Mouse (Mus musculus) stomach, postnatal 0 days (tissue): ENCODE data around the gene Med31. TPM values are rescaled to one million over a fixed set of nuclear protein-coding genes. Genes with fewer than 3 reads are reported as not detected.
A peak's percentile ranks its signal among the peaks of the same experiment; 100 is the strongest.

Source experiments
- ATAC-seq: fragments of 200-750 bp; cut with Nextera tagmentation; 2 replicates; pipeline ENCODE4 v1.8.0; 2017; ENCODE audit not compliant: low FRiP score, low TSS enrichment
- DNase-seq: peaks from one replicate; pipeline ENCODE4 v3.0.0-alpha.2; 2016; ENCODE audit warnings: low spot score
- H3K27ac ChIP-seq: fragments of 300-500 bp; sonication (generic); replicated peaks from 2 replicates; pipeline ENCODE4 v1.5.1; 2014; ENCODE audit warnings: mild to moderate bottlenecking, control low read depth
- H3K27me3 ChIP-seq: fragments of 300-500 bp; sonication (generic); 2 replicates; pipeline ENCODE4 v1.6.1; 2014; ENCODE audit warnings: low read length; ENCODE audit not compliant: control insufficient read depth, insufficient read depth
- H3K36me3 ChIP-seq: fragments of 300-500 bp; sonication (generic); 2 replicates; pipeline ENCODE4 v1.6.1; 2014; ENCODE audit warnings: low read length, mixed read lengths; ENCODE audit not compliant: control insufficient read depth, insufficient read depth
- H3K4me1 ChIP-seq: fragments of 300-500 bp; sonication (generic); replicated peaks from 2 replicates; pipeline ENCODE4 v1.6.1; 2014; ENCODE audit warnings: antibody characterized with exemption; ENCODE audit not compliant: control insufficient read depth, insufficient read depth
- H3K4me2 ChIP-seq: fragments of 300-500 bp; sonication (generic); replicated peaks from 2 replicates; pipeline ENCODE4 v1.6.1; 2014; ENCODE audit warnings: low read depth, mild to moderate bottlenecking, control low read depth, moderate library complexity
- H3K4me3 ChIP-seq: fragments of 300-500 bp; sonication (generic); 2 replicates; pipeline ENCODE4 v1.5.1; 2014; ENCODE audit warnings: low read depth, low read length, control low read depth
- H3K9ac ChIP-seq: fragments of 300-500 bp; sonication (generic); 2 replicates; pipeline ENCODE4 v1.6.1; 2014; ENCODE audit warnings: mild to moderate bottlenecking, low read length, control low read depth, mixed read lengths
- H3K9me3 ChIP-seq: fragments of 300-500 bp; sonication (generic); 2 replicates; pipeline ENCODE4 v1.6.1; 2016; ENCODE audit warnings: low read length; ENCODE audit not compliant: control insufficient read depth
- CTCF ChIP-seq: IDR thresholded peaks from 2 replicates; pipeline ENCODE4 v1.5.1; 2016; ENCODE audit warnings: antibody characterized with exemption, low read depth, mild to moderate bottlenecking, moderate library complexity
- EP300 ChIP-seq: optimal IDR thresholded peaks from 2 replicates; pipeline ENCODE3; 2016; ENCODE audit warnings: antibody characterized with exemption
- WGBS: fragments of 180-500 bp; shearing (Covaris S2); extraction: QIAGEN DNeasy Blood & Tissue Kit; methylation state at CpG from one replicate; pipeline ENCODE4 v1.1.7; 2014; 5-methylcytosine and 5-hydroxymethylcytosine counted together
- polyA plus RNA-seq: library from polyadenylated mRNA; unstranded; fragments of >200 nt; fragmentation: Nextera tagmentation; extraction: Ambion mirVana; gene quantifications from 2 replicates; pipeline ENCODE4 v1.2.1, GENCODE M21; 2015

Med31 gene
- polyA plus RNA-seq, 1 experiment from 2014 or later, result 28.1 TPM

GRCm38 (mm10) chr11:72194259-72194658 is 21.1 kb downstream of the Med31 start:
- ATAC-seq (peak; percentile 68; the same call in 1 of the 2 replicates), DNase-seq (no peak)
- Histone ChIP-seq H3K4me2 (no peak overlapping the region), H3K4me3 (no peak overlapping the region), H3K27ac (no peak overlapping the region), H3K36me3 (peaks cover 6% of the 10 kb centered on the region), H3K9ac (no peak overlapping the region), H3K27me3 (no peaks in the 10 kb centered on the region), H3K4me1 (no peaks in the 10 kb centered on the region), H3K9me3 (no peaks in the 10 kb centered on the region)
- WGBS, result 40% methylated on average over 2 of the region's 2 CpGs
- TF ChIP-seq EP300 (no peak), CTCF (no peak)

GRCm38 (mm10) chr11:72190857-72191256 is 24.5 kb downstream of the Med31 start:
- DNase-seq (no peak), ATAC-seq (no peak)
- Histone ChIP-seq H3K27ac (no peak overlapping the region), H3K9me3 (no peaks in the 10 kb centered on the region), H3K4me2 (no peak overlapping the region), H3K4me3 (no peak overlapping the region), H3K9ac (no peak overlapping the region), H3K4me1 (no peaks in the 10 kb centered on the region), H3K36me3 (peaks cover 5% of the 10 kb centered on the region), H3K27me3 (no peaks in the 10 kb centered on the region)
- TF ChIP-seq EP300 (no peak), CTCF (no peak)
- WGBS, result 88% methylated on average over 1 of the region's 1 CpGs

- DNase-seq (no peak), ATAC-seq (no peak)
- no peak overlapping the region for H3K27ac ChIP-seq
- H3K4me1 ChIP-seq, result no peaks in the 10 kb centered on the region
- H3K4me3 ChIP-seq, result no peak overlapping the region
- H3K9me3 ChIP-seq, result no peaks in the 10 kb centered on the region
- H3K9ac ChIP-seq, result no peak overlapping the region
- TF ChIP-seq EP300 (no peak), CTCF (no peak)
- 56% methylated on average over 4 of the region's 4 CpGs for WGBS
- no peak overlapping the region for H3K4me2 ChIP-seq
- peaks cover 2% of the 10 kb centered on the region for H3K36me3 ChIP-seq
- no peaks in the 10 kb centered on the region for H3K27me3 ChIP-seq
Measured at GRCm38 (mm10) chr11:72184252-72184651, 31.1 kb downstream of the Med31 start.

- TF ChIP-seq CTCF (no peak), EP300 (no peak)
- no peaks in the 10 kb centered on the region for H3K27me3 ChIP-seq
- H3K9ac ChIP-seq, result no peak overlapping the region
- H3K4me2 ChIP-seq, result no peak overlapping the region
- no peaks in the 10 kb centered on the region for H3K4me1 ChIP-seq
- 88% methylated on average over 4 of the region's 4 CpGs for WGBS
- peaks cover 10% of the 10 kb centered on the region for H3K36me3 ChIP-seq
- no peak overlapping the region for H3K27ac ChIP-seq
- no peak overlapping the region for H3K4me3 ChIP-seq
- no peak for DNase-seq
- no peaks in the 10 kb centered on the region for H3K9me3 ChIP-seq
- no peak for ATAC-seq
Measured at GRCm38 (mm10) chr11:72181136-72181535, 34.3 kb downstream of the Med31 start.

GRCm38 (mm10) chr11:72180556-72180955 is 34.8 kb downstream of the Med31 start:
- 91% methylated on average over 5 of the region's 5 CpGs for WGBS
- H3K27ac ChIP-seq, result no peak overlapping the region
- H3K4me3 ChIP-seq, result no peak overlapping the region
- no peaks in the 10 kb centered on the region for H3K27me3 ChIP-seq
- no peak overlapping the region for H3K9ac ChIP-seq
- H3K36me3 ChIP-seq, result peaks cover 13% of the 10 kb centered on the region
- H3K4me2 ChIP-seq, result no peak overlapping the region
- ATAC-seq, result no peak
- TF ChIP-seq EP300 (no peak), CTCF (no peak)
- H3K9me3 ChIP-seq, result no peaks in the 10 kb centered on the region
- no peak for DNase-seq
- no peaks in the 10 kb centered on the region for H3K4me1 ChIP-seq

- no peak overlapping the region for H3K27ac ChIP-seq
- DNase-seq (no peak), ATAC-seq (no peak)
- no peak for TF ChIP-seq EP300
- TF ChIP-seq CTCF, result no peak
- no peak overlapping the region for H3K9ac ChIP-seq
- H3K36me3 ChIP-seq, result peaks cover 17% of the 10 kb centered on the region
- WGBS, result 77% methylated on average over 3 of the region's 3 CpGs
- no peak overlapping the region for H3K4me3 ChIP-seq
- no peak overlapping the region for H3K4me2 ChIP-seq
- no peaks in the 10 kb centered on the region for H3K9me3 ChIP-seq
- H3K27me3 ChIP-seq, result no peaks in the 10 kb centered on the region
- H3K4me1 ChIP-seq, result no peaks in the 10 kb centered on the region
Measured at GRCm38 (mm10) chr11:72176553-72176952, 38.8 kb downstream of the Med31 start.
